Mouse (Mus musculus) G1E (cell line): ENCODE results near the gene Wwox. TPM values are rescaled to one million over a fixed set of nuclear protein-coding genes. Genes with fewer than 3 reads are reported as not detected.

Experiments used
- ATAC-seq: 2 replicates; pipeline ENCODE4 v1.8.0; 2016; ENCODE audit warnings: mild to moderate bottlenecking; ENCODE audit not compliant: insufficient number of reproducible peaks, poor library complexity, low FRiP score, severe bottlenecking; ENCODE audit errors: extremely low read depth
- DNase-seq: peaks from one replicate; pipeline ENCODE4 v3.0.0; 2012; ENCODE audit warnings: low spot score
- H3K27me3 ChIP-seq: 2 replicates; pipeline ENCODE4 v1.6.1; 2012; ENCODE audit warnings: mild to moderate bottlenecking, low read length, inconsistent platforms; ENCODE audit not compliant: insufficient read depth
- H3K36me3 ChIP-seq: replicated peaks from 2 replicates; pipeline ENCODE3; 2012; ENCODE audit warnings: mild to moderate bottlenecking, inconsistent platforms
- H3K4me1 ChIP-seq: 2 replicates; pipeline ENCODE4 v1.6.1; 2012; ENCODE audit warnings: low read depth, low read length, inconsistent platforms, mixed read lengths; ENCODE audit not compliant: insufficient read depth
- H3K4me3 ChIP-seq: 2 replicates; pipeline ENCODE4 v1.5.1; 2012; ENCODE audit warnings: low read depth, mild to moderate bottlenecking, inconsistent platforms, low read length, moderate library complexity, mixed read lengths
- H3K9me3 ChIP-seq: replicated peaks from 2 replicates; pipeline ENCODE4 v1.6.1; 2012; ENCODE audit warnings: inconsistent platforms
- CTCF ChIP-seq: IDR thresholded peaks from 2 replicates; pipeline ENCODE4 v1.5.1; 2012; ENCODE audit warnings: low read depth, low read length, inconsistent platforms, mixed read lengths
- GATA1 ChIP-seq: IDR thresholded peaks from 2 replicates; pipeline ENCODE4 v1.6.1; 2012; ENCODE audit warnings: borderline replicate concordance, low read length, inconsistent platforms, mixed read lengths
- GATA2 ChIP-seq: IDR thresholded peaks from 2 replicates; pipeline ENCODE4 v1.6.1; 2012; ENCODE audit warnings: low read depth, low read length, inconsistent platforms, borderline replicate concordance
- POLR2AphosphoS5 ChIP-seq: IDR thresholded peaks from 2 replicates; pipeline ENCODE4 v1.6.1; 2012; ENCODE audit warnings: low read depth, low read length, inconsistent platforms; ENCODE audit not compliant: insufficient replicate concordance
- TAL1 ChIP-seq: conservative IDR thresholded peaks from 2 replicates; pipeline ENCODE4 v1.6.1; 2012; ENCODE audit warnings: low read depth, low read length, inconsistent platforms, mixed read lengths
- polyA plus RNA-seq: library from polyadenylated mRNA; stranded (reverse); fragments of >175 nt; gene quantifications from 2 replicates; pipeline ENCODE4 v1.2.3, GENCODE M21; 2012
- total RNA-seq, 2 experiments: library from RNA; stranded (forward) in 1 of 2; stranded (reverse) in 1 of 2; fragments of 200-1000 nt in 1 of 2; fragments of >200 nt in 1 of 2; fragmentation: Nextera tagmentation in 1 of 2; gene quantifications; 2 replicates each; pipeline ENCODE4 v1.2.3; 2014 to 2017

Wwox gene
- total and polyA plus RNA-seq, 3 experiments = 5.8 to 33.9 (median 7.2) TPM

GRCm38 (mm10) chr8:114986971-114987370 lies 547.5 kb downstream of the Wwox start:
- TF ChIP-seq TAL1 (no peak), POLR2AphosphoS5 (no peak), GATA1 (no peak), CTCF (no peak), GATA2 (no peak)
- ATAC-seq (no peak), DNase-seq (no peak)
- Histone ChIP-seq H3K9me3 (peaks cover 79% of the 10 kb centered on the region), H3K4me3 (no peak overlapping the region), H3K4me1 (no peaks in the 10 kb centered on the region), H3K27me3 (no peaks in the 10 kb centered on the region), H3K36me3 (no peaks in the 10 kb centered on the region)

DNA sequence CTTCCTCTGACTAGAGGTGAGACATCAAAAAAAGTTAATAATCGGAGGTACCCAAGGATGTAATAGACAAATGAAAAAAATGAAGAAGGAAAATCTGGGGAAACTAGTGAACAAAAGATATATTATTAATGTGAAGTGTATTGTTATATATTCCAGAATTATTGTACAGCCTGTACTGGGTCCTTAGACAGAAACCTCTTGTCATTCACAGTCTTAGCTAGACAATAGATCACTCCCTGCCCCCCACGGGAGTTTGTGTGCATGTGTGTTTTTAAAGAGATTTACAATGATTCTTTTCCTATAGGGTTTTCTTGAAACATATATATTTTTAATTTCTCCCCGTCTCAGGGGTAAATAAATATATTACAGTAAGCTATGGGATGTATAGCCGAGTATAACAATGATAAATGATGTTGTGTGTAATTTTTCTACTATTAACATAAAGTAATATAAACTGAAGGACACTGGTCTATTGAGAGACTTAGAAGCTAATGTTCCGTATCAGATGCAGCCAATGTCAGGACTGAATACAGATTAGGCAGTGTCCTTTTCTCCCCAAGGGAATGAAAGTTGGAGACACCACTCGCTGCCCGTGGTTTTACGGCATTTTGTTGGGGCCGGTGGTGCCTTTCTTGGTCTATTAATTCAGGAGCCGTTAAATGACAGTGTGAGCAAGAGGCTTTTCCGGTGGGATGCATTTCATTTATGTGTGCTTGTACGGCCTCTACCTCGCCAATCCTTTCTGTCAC lies 551.6 kb downstream of the Wwox start:
- no peak for DNase-seq
- Histone ChIP-seq H3K4me3 (no peak overlapping the region), H3K9me3 (peaks cover 71% of the 10 kb centered on the region), H3K27me3 (no peaks in the 10 kb centered on the region), H3K36me3 (no peaks in the 10 kb centered on the region), H3K4me1 (no peaks in the 10 kb centered on the region)
- TF ChIP-seq GATA1 (no peak), TAL1 (no peak), POLR2AphosphoS5 (no peak), CTCF (no peak), GATA2 (no peak)
- ATAC-seq = no peak

DNA sequence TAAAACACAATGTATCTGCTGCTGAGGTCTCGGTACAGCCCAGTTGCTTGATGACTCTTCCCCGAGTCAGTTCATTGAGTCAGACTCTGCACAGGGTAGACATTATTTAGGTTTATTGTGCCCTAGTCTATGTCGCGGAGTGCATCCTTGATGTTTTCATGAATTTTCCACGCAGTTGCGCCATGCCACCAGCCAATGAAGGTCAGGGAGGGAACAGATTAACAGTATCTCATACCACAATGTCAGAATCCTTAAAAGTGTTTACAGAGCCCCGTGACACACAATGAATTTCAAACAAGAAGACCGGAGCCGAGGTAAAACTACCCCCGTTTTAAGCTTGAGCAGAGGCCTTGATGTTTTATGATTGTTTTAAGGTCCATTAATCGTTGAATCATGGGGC lies 561.3 kb downstream of the Wwox start:
- ATAC-seq (no peak), DNase-seq (no peak)
- Histone ChIP-seq H3K36me3 (no peaks in the 10 kb centered on the region), H3K27me3 (no peaks in the 10 kb centered on the region), H3K4me3 (no peak overlapping the region), H3K9me3 (peaks cover 50% of the 10 kb centered on the region), H3K4me1 (no peaks in the 10 kb centered on the region)
- TF ChIP-seq POLR2AphosphoS5 = no peak
- TF ChIP-seq CTCF = no peak
- TF ChIP-seq TAL1 = no peak
- TF ChIP-seq GATA1 = no peak
- no peak for TF ChIP-seq GATA2

DNA sequence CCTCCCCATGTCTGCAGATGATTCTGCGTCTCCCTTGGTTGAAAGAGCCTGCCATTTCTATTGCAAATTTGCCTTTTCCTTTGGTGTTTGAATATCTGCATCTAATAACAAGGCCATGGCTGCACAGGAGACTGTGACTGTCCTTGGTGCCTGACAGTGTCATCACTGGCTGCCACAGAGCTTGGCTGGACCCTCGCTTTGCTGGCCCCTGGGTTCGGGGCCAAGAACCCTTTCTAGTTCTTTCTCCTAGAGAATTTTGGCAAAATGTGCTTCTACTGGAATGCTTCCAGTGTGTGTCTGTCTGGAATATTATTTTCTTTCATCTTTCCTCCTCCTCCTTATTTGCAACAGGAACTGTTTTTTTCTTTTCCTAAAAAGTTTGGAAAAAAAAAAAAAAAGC lies 565.6 kb downstream of the Wwox start:
- Histone ChIP-seq H3K4me1 (no peaks in the 10 kb centered on the region), H3K4me3 (no peak overlapping the region), H3K9me3 (peaks cover 63% of the 10 kb centered on the region), H3K27me3 (no peaks in the 10 kb centered on the region), H3K36me3 (no peaks in the 10 kb centered on the region)
- ATAC-seq = no peak
- TF ChIP-seq GATA1 = no peak
- DNase-seq = no peak

- no peak for ATAC-seq
- H3K4me3 ChIP-seq = no peak overlapping the region
- H3K27me3 ChIP-seq = no peaks in the 10 kb centered on the region
- H3K36me3 ChIP-seq = no peaks in the 10 kb centered on the region
- H3K9me3 ChIP-seq = peaks cover 64% of the 10 kb centered on the region
- TF ChIP-seq CTCF = no peak
- TF ChIP-seq GATA2 = no peak
- TF ChIP-seq TAL1 = no peak
- TF ChIP-seq GATA1 = no peak
- no peak for TF ChIP-seq POLR2AphosphoS5
- DNase-seq = no peak
- H3K4me1 ChIP-seq = no peaks in the 10 kb centered on the region
Measured at GRCm38 (mm10) chr8:115006561-115006960, 567.1 kb downstream of the Wwox start.

DNA sequence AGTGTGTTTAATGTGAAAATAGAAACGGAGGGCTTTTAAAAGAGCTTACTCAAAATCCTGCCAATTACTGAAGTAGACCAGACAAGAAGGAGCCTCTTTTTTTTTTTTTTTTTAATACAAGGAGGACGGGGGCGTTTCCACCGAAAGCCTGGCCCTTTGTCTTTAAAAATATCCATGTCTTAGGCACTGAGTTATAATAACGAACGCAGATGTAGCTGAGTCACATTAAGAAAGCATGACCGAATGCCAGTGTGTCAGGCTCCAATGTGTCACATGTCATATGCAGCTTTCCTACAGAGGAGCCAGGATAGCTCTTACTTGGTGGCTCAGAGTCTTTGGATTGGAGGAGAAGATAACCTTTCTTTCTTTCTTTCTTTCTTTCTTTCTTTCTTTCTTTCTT lies 567.8 kb downstream of the Wwox start:
- H3K27me3 ChIP-seq = no peaks in the 10 kb centered on the region
- H3K4me3 ChIP-seq = no peak overlapping the region
- H3K4me1 ChIP-seq = no peaks in the 10 kb centered on the region
- TF ChIP-seq GATA2 = no peak
- TF ChIP-seq GATA1 = no peak
- TF ChIP-seq POLR2AphosphoS5 = no peak
- TF ChIP-seq CTCF = no peak
- no peak for TF ChIP-seq TAL1
- H3K9me3 ChIP-seq = peaks cover 66% of the 10 kb centered on the region
- ATAC-seq = no peak
- no peaks in the 10 kb centered on the region for H3K36me3 ChIP-seq
- no peak for DNase-seq
